Mouse (Mus musculus) c-Kit-positive CD71-positive TER-119-positive erythroid progenitor cells, embryonic 14.5 days (primary cell): ENCODE measurements around the gene Ryk.
A peak's percentile ranks its signal among the peaks of the same experiment; 100 is the strongest.

Experiments
- DNase-seq: peaks from one replicate; pipeline ENCODE4 v3.0.0-alpha.2; 2013; ENCODE audit warnings: low spot score

The Ryk gene

DNA sequence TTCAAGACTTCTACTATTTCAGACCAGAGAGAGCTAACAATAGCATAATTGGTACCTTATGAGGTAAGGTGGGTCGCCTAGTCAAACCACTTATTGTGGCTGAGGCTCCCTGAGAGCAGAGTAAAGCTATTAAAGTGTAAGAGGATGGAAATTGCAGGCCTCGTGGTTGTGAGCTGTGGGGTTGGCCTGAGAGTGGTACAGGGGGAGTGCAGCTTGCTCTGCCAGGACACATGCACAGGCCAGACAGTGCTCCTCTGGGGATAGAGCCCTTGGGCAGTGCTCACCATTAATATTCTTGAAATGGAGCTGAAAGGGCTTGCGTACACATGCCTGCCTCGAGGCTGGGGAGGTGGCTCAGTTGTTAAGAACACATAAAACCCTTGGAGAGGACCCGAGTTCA lies 23.6 kb downstream of the Ryk start:
- DNase-seq: no peak

DNA sequence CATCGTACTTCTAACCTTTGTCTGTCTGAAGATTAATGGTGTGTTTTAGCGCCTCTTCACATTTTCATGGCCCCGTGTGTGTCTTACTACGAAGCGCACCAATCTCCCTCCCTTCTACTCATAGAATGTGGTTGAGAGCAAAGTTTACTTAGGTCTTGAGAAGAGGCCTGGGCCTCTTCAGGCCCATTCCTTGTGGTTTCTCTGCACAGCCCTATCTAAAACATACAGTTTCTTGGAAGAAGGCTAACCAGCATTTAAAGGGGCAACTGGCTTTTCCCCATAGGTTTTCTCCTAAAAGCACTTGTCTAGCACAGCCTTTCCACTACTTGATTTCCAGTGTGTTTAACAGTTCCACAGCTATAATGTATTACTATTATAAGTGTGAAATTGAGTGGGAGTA lies 24.7 kb downstream of the Ryk start:
- no peak for DNase-seq

DNA sequence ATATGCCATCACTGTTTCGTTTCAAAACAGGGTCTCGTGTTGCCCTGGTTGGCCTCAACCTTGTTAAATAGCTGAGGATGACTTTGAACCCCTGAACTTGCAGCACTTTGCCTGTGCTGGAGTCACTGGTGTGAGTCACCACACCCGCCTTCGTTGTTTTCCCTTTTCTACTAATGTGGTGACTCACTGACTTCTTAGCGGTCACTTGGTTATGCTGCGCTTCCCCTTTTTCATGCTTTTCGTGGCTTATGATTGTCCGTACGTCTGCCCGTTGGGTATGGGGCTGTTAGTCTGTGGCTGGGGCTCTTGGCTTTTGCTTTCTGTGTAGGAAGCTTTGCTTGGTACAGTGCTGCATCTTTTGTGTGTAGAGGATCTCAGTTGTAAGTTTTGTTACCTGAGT lies 25.2 kb downstream of the Ryk start:
- DNase-seq: no peak

DNA sequence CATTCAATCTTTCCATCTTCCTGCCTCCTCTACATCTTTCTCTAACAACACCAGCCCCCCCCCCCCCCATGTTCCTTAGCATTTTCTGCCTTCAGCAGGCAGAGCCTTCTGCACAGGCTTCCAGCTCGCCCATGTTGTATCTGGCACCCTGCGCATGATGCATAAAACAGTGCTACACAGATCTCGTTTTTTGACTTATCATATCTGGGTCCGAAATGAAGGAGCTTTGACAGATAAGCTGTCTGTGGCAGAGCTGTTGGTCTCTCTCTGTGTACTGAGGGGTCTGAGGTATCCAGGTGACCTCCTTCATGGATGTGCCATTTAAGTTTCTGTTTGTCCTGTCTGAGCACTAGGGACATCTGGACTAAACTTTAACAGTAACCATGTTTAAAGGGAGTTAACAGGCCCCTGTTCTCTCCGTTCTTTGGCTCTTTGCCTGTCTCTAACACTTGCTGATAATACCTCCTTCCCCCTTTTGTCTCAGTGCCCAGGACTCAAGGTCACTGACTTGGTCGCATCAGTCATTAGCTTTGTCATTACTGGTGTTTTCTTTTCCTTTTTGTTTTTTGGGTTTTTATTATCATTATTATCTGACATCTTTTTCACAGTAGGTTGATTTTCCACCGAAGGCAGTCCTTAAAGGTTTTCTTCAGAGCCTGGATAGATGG lies 26.2 kb downstream of the Ryk start:
- DNase-seq: no peak

DNA sequence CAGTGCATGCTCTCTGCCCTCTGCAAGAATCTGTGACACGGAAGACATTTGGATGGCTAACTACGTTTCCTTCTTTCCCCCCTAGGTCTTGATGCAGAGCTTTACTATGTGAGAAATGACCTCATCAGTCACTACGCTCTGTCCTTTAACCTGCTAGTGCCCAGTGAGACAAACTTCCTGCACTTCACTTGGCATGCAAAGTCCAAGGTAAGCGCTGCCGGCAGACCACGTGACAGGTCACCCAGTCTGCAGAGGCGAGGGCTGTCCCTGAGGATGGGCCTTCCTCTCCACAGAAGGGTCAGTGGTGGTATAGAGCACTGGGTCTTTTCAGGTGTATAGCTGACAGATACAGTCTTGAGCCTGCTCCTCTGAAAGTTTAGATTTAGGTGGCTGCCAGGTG lies 27.1 kb downstream of the Ryk start:
- DNase-seq: no peak

DNA sequence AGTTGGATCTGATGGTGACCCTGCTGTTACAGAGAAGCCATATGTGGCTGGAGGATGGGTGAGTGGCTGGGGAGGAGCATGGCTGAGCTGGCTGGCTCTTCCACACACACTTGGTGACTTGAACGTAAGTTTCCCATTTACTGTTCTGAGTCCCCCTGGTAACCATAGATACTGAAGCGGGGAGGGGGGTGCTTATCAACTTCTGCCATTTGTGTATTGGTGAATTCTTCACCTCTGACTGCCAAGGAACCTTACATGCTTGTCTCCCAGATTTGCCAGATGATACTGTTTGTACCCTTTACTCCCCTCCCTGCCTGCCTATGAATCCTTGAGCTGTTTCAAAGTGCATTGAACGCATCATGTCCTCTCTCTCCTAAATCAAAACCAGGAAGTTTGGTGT lies 27.5 kb downstream of the Ryk start:
- DNase-seq: no peak

DNA sequence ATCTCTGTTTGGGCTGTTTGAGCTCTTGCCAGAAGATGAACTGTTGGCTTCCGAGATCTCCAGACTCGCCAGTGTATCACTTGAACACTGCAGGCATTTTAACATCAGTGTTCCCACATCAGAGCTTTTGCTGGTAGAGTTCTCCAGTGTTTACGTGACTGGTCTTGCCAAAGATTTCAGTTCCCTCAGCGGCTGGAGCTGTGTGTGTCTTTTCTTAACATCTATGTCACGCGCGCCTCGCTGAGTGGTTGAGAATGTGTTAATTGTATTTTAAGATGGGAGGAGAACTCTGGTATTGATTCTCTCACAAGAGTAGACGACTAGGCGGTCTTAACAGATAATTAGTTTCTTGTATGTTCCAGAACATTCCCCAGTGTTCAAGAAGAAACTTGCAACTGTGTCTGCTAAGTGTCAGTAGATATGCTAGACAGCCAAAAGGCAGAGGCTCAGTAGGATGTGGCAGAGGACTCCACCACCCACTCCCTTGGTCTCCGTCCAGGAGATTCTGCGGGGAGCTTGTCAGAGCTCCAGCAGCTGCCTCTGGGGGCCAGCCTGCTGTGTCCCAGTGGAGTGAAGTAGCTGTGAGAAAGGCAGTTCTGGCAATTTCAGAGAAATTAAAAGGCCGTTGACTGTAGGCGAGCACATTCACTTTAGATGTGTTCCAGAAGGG lies 29.3 kb downstream of the Ryk start:
- DNase-seq: no peak

DNA sequence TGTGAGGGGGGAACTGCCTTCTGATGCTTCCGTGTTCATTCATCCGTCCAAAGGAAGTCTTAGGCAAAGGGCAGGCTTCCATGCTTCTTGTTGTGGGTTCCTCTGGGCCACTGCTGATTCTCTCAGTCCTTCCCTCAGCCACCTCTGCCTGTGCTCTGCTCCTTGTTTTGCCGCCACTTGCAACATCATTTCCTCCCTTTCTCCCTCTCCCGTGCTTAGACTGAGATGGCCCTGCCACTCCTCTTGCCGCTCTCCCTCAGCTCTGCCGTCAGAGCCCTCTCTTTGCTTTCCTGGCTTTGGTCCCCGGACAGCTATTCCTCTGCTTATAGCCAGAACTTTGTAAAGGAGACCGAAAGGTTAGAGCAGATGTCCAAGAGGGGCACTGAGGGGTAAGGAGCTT lies 30.2 kb downstream of the Ryk start:
- no peak for DNase-seq

DNA sequence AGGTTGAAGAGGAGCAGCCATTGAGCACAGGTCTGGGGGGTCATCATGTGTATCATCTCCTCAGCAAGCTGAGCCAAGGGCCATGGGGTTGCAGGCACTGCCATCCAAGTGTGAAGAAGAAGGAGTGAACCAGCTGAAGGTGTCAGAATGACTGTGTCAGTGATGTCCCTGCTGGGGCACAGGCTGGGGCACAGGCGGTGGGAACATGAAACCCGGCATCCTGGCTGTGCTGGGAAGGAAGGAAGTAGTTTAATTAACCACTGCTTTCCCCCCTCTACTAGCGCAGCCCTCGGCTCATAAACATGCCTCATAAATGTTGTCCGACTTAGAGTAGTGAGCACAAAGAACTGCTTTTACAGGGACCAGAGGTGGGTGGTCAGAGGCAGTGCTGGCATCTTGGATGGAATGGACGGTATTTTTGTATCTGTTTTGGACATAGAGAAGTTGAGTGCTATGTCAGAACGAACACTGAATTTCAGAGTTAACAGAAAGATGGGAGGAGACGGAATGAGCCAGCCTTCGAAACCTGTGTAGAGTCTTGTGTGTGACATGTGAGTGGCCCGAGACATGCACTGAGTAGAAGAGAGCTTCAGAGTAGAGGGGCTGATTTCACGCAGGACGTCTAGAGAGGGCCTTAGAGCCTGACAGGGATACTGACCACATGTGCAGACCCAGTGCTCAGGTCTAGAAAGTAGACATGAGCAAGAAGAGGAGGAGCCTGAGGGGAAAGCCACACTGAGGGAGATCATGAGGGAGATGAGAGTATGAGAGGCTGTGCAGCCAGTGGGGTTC lies 31.4 kb downstream of the Ryk start:
- no peak for DNase-seq

DNA sequence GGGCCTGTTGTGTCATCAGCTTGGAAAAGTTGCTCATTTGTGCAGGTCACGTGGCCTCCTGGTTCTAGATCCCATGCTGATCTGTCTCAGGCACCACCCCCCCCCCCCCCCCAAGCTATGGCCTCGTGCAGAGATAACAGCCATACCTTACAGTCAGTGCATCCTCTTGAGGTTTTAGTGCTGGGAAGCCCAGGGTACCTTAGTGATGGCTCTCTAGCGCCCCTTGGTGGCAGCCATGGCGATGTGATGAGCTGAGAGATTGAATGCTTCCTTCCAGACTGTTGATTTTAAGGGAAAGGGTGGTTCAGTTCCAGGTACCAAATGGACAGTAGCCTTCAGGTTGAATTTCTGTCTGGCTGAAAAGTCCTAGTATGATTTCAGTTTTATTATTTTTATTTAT lies 32.2 kb downstream of the Ryk start:
- DNase-seq: peak; percentile 68

DNA sequence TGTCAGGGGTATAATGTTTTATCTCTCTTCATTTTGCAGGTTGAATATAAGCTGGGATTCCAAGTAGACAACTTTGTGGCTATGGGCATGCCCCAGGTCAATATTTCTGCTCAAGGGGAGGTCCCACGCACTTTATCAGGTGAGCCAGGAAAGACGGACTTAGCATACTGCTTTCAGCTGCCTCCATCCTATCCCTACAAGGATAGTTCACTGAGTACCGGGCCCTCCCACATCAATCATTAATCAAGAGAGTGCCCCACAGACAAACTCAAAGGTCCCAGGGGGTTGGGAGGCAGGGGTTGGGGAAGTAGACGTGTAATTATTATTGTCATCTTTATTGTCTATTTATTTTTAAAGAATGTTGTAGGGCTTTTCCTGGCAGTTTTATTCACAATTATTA lies 32.8 kb downstream of the Ryk start:
- no peak for DNase-seq

DNA sequence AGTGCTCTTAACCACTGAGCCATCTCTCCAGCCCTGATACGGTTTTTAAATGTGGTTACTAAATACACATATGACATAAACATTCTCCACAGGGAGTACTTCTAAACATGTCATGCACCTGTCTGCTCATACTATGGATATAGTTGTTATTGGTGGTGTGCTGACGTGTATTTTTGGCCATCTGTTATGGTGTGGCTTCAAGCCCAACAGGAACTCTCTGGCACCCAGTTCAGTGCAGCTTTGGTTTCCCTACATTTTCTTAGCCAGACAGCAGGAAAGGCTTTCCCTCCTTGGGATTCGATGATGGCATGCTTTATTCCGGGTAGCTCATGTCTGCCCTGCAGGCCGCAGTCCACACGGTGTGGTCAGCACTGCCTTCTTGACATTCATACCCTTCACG lies 33.7 kb downstream of the Ryk start:
- DNase-seq: no peak

DNA sequence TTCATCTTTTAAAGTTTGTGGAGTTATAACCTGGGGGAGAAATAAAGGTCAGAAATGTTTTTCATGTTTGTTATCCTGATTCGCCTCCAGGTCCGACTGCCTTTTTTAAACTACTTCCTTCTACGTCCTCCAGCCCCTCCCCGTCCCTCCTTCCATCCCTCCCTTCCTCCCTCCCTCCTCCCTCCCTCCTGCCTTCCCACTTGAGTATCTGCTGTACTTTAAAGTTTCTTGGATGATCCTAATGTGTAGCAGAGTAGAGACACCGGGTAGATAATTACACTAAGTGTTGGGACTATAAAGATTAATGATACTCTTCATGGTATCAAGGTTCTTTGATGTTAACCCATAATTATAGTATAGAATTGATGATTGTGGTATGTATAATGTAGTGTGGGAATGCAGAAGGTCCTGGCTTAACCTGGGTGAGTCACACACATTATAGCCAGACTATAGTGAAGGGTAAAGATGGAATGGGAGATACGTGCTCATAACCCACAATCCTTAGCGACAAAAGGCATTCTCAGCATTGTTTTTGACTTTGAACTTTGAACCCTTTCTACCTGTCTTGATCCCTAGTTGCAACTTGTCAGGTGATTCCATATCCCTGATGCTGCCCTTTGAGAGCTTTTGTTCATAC lies 41.5 kb downstream of the Ryk start:
- DNase-seq: no peak

DNA sequence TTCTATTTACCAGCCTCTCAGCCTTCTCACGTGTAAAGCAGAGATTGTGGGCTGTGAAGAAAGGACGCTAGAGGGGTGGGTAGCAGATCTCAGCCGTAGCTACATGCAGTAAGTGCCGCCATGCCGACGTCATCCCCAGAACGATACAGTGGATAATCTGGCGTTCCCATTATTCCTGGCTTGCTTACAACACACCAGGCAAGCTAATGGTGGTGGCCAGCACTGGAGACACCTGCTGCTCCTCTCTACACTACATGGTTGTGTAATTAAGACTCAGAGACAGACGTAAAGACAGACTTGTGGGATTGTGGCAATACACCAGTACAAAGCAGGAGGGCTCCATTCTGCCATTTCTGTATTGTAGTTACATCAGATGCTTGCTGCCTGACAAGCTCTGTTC lies 43.2 kb downstream of the Ryk start:
- no peak for DNase-seq

DNA sequence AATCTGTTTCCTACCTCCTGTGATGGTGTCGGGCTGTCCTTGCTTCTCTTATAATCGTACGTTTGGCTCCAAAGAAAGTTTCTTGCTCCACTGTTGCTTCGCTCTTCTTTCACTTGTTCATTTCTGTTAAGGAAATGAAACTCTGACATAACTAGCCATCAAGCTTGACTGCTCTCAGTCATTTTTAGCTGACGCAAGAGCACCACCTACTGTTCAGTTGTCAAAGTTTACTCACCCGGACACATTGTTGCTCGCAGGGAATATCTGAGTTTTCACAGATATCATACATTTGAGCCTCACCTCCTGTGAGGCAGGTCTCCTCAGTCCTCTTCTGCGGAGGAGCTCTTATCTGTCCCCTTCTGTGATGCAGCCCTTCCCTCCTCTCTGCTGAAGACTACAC lies 44.8 kb downstream of the Ryk start:
- peak; percentile 68 for DNase-seq

DNA sequence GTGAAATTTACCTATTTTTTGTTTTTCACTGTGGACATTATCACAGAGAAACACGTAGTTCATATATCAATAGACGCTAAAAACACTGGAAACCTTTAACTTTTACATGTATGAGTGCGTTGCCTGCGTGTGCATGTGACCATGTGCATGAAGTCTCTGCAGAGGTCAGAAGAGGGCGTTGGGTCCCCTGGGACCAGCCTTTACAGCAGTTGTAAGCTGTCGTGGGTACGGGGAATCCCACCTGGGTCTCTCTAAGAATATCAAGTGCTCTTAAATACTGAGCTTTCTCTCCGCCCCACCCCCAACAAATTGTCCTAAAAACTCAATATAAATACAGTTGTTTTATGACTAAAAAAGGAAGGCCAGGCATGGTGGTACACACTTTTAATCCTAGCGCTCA lies 50.0 kb downstream of the Ryk start:
- no peak for DNase-seq

DNA sequence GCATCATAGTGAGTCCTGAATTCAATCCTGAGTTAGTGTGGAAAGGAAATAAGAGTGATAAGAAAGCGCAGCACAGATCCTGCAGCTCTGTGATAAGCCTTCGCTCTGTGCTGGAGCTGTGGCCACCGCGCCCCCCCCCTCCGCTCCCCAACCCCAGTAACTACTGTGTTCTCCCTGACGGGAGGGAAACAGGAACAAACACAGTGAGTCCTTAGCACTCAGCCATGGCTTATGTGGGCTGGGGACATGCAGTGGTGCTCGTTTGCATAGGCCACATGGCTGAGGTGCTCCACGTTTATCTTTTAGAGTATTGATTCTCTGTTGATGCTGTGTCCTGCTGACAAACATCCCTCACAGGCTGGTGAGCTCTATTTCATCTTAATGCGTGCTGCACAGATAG lies 55.4 kb downstream of the Ryk start:
- peak; percentile 23 for DNase-seq

DNA sequence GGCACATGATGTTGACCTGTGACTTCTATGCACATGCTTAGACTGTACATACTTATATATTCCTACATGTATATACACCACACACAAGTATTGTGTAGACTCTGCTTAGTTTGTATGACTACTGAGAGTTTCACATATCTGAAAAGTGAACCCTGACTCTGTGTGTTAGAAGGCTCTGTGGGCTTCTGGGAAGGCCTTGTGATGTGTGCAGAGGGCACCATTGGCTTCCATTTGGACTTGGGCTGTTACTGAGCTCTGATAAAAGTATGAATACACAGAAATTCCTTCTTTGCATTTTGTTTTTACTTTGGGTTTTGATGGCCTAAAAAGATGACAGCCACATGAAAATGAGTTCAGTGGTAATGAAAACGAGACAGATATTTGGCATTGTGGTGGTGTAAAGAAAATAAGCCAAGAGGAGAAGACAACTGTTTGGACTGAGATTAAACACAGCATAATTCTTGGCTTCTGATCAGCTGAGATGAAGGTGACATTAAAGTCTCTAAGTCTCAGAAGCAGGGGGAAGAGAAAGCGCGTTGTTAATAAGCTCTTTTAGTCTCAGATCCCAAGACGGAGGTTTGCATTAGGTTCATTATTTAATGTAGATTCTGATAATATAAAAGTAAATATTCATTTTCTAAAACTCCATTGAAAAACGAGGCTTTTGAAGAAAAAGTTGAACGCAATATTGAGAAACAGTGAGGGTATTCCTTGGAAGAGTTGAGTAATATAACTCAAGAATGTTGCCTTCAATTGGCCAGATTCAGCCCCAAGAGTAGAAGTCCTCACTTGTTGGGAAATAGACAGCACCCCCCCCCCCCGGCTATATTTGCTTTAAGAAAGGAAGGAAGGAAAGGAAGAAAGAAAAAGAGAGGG lies 58.0 kb downstream of the Ryk start:
- no peak for DNase-seq

DNA sequence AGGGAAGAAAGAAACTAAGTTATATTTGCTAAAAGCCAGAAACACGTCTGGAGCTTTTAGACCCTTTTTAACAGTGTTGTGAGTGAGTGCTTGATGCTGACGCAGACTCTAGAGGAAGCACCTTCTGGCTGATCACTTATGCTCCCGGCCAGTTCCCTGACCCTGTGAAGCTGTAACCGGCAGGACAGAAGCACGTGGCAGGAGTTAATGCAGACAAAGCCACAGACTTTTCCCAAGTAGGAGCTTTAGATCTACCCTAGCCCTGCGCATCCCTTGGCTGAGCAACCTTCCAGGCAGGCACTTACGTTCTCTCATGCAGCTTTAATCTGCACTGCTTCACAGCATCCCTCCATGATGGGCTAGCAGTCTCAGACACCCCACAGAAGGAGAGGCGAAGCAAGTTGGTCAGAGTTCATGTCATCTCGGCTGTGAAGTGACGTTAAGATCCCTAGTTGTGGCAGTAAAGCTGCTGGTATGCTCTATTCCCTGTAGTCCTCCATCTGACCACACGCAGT lies 58.7 kb downstream of the Ryk start:
- no peak for DNase-seq

DNA sequence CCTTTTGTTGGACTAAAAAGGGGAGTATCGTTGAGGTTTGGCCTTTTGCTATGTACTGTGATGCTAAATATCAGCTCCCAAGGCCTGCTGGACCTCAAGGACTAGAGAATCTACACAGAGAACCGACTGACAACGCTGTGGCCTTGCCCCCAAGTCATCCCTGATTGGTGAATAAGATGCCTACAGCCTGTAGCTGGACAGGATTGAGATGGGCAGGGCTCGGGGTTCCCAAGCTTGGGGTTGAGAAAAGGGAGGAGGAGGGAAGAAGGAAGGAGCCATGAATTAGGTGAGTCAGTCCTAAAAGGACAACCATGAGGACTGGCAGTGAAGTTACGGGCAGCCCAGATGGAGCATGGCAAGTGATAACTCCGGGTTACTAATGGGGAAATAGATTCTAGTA lies 65.2 kb downstream of the Ryk start:
- no peak for DNase-seq

DNA sequence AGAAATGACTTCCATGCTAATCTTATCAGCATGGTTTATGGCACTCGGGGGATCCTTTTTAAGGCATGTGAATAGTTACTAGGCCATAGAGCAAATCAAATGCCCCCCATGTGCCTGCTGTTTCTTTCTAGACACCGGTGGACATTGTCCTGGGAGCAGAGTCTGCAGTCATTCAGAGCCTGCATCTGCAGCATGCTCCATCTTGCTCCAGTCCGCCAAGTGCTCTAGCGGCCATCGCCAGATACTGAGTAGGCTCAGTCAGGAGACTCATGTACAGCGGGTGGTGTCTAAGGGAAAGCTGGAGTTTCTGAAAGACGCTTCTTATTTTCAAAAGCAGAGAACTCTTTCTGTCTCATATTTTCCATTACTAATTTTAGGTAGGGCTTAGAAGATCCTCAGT lies 67.6 kb downstream of the Ryk start:
- DNase-seq: no peak

DNA sequence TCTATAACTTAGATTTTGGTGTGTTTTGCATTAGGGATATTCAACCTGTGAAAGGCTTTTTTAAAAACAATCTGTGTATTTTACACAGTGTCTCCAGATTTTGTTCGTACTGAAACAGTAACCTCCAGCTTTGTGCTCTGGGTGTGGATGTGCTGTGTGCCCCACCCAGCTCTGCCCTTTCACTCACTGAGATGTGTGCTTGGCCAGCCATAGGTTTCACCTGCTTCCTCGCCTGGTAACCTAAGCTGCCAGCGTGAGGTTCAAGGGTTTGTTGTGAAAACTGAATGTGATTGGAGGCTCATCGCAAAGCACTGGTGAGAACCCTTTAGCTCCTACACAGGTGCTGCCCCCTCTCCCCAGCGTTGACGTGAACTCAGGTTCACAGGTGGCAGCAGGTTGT lies 70.2 kb downstream of the Ryk start:
- no peak for DNase-seq
